Mouse (Mus musculus): Measurements from ENCODE around the gene Nudt5. TPM values are rescaled to one million over a fixed set of nuclear protein-coding genes. Genes with fewer than 3 reads are reported as not detected.

Gene Nudt5
- polyA plus RNA-seq (2017; shearing (Covaris generic)) = 51.3 TPM

DNA sequence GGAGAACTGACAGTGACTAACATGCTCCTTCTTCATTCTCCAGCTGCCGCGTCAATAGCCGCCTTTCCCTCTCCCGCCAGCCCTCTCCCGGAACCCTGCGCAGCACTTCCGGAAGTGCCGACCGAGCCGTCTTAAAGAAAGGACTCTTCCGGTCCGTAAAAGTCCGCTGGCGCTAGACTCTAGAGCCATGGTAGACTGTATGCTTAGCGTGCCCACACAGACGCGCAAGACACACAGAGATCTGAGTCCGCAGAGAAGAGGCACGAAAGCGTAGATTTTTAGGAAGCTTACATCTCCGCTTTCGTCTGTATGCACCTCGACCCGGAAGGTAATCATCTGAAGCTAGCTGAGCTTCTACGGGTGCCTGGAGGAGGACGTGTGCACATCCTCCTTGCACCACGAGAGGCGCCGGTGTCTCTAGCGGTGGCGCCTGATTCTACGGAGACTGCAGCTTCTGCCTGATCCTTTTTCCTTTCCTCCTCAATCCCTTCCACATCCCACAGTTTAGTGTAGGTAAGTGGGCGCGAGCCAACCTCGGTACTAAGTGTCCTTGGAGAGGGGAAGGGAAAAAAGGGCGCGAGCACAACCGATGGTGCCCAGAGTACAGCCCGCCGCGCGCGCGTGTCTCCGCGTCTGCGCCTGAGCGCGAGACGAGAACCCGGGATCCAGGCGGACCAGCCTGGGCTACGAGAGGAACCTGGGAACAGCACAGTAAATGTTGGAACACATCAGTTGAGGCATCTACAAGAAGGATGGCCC is at the start of gene Nudt5, which contains the start of gene Cdc123:
Gene Nudt5 (plus strand): TSS at position 147 of the 759 bp plus-strand sequence.
Gene Cdc123 (minus strand): TSS at position 292 of the 759 bp plus-strand sequence.

DNA sequence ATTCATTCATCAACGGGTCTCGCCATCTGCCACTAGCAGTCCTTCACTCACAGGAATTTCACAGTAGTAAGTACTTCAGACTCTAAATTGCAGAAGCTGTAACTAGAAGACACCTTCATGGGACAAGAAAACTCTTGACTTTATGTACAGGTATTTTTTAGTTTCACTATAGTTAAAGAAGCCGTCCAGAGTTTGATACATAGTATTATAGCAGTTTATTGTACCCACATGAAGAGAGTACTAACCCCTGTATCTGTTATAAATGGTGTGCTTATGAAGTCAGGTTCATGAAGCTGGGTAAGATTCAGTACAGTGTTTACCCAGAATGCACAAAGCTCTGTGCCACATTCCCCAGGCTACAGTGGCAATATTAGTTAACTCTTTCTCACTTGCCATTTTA is 18.0 kb downstream of the Nudt5 start, which contains the start of gene Gm13199:
Gene Gm13199 (minus strand): TSS at position 101 of the 400 bp plus-strand sequence.

DNA sequence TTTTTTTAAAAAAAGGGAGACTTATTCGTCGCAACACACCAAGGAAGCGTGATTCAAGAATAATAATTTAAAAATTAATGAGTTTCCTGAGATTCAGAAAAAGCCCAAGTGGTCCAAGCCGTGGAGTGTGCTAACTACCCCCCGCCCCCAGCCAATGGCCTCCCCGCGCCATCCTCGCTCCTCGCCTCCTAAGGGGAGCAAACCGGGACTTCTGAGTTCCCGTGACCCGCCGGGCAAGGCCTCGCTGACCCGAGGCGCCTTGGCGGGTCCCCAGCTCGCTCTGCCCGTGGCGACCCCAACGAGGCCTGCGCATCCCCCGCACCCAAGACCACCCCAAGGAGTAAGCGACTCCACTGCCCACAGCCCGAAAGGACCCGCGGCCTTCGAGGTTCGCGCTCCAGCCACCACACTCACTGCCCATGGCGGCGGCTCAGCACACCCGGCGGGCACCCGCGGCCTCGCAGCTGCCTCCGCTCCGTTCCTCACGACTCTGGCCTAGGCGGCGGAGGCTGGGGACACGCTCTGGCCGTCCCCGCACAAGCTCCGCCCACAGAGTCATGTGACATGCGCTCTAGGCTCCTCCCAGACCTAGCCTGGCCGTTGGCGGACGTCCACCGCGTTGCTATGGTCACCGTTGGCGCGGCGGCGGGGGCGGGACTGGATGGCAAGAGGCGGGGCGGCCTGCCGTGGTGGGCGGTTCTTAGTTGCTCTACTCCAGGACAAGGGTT is 50.2 kb downstream of the Nudt5 start, which contains the start of gene Sec61a2:
Gene Sec61a2 (minus strand): TSS at position 590 of the 728 bp plus-strand sequence.

Other genes starting within 250 kb of the Nudt5 start
- 21.4 TPM for gene Camk1d, start 130.5 kb upstream of the Nudt5 start, polyA plus RNA-seq (2017; shearing (Covaris generic))
- 200 TPM for gene Cdc123, start 145 bp downstream of the Nudt5 start, polyA plus RNA-seq (2017; shearing (Covaris generic))
- gene Gm13199, start 17.9 kb downstream of the Nudt5 start, polyA plus RNA-seq (2017; shearing (Covaris generic)) = 2.3 TPM
- 23.1 TPM for gene Sec61a2, start 50.4 kb downstream of the Nudt5 start, polyA plus RNA-seq (2017; shearing (Covaris generic))
- not detected for gene Dhtkd1, start 97.8 kb downstream of the Nudt5 start, polyA plus RNA-seq (2017; shearing (Covaris generic))
- gene Upf2, start 106.5 kb downstream of the Nudt5 start, polyA plus RNA-seq (2017; shearing (Covaris generic)) = 19.2 TPM